8 mouse cellular contexts compared by ENCODE assay signal in the genomic region with DNA sequence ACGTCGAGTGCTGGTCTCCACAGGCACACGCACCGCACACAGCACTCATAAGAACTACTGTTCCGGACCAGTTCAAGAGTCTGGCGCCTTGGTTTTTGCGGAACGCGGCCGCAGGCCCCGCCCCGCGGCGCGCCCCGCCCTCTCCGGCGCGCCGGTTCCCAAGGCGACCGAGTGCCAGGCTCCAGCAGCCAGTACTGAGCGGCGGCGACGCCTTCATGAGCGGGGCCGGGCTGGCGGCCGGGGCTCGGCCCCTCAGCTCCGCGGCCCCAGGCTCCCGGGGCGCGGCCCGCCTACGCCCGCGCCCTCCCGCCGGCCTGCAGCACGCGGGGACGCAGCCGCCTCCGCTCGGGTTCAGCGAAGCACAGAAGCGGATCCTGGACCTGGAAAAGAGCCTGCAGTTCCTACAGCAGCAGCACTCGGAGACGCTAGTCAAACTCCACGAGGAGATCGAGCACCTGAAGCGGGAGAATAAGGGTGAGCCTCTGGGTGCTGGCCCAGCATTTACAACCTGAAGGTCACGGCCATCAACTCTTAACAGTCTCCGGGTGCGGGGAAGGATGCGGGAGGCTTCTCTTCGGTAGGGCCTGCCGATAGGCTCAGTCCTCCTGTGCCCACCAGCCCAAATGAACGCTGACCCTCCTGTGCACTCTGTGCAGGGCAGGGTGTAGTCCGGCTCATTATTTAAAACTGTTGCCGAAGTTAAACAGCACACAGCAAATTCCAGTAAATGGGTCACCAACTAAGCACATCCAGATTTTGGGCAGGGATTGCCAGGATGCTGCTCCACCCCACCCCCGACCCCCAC. TPM values are rescaled to one million over a fixed set of nuclear protein-coding genes. Genes with fewer than 3 reads are reported as not detected.
A peak's percentile ranks its signal among the peaks of the same experiment; 100 is the strongest.
DNase-seq lines count a peak whose midpoint lies in the region; ATAC-seq and TF ChIP-seq lines count a peak whose summit lies in the region.

TSS of gene Ccdc74a (plus strand) at position 161 of the 805 bp plus-strand sequence.

- H3K4me3 ChIP-seq in embryonic facial prominence, embryonic 11.5 days (ENCODE audit: low read depth, low read length) = peak within 1 kb of the TSS; percentile 58
- H3K4me3 ChIP-seq in intestine, postnatal 0 days (ENCODE audit: low read depth, low read length) = peak within 1 kb of the TSS; percentile 46
- H3K4me3 ChIP-seq in limb, embryonic 10.5 days = peak within 1 kb of the TSS; percentile 70
- H3K4me3 ChIP-seq in midbrain, embryonic 13.5 days (replicated peaks) = peak within 1 kb of the TSS; percentile 63
- peak within 1 kb of the TSS; percentile 56 for H3K4me3 ChIP-seq in small intestine, adult 2 months (ENCODE audit: low read depth, low read length)

- peak within 1 kb of the TSS; percentile 70 for H3K9ac ChIP-seq in embryonic facial prominence, embryonic 11.5 days (replicated peaks; ENCODE audit: low read length)
- peak within 1 kb of the TSS; percentile 37; the same call in 1 of the 2 replicates for H3K9ac ChIP-seq in intestine, postnatal 0 days (ENCODE audit: low read depth, low read length)
- peak within 1 kb of the TSS; percentile 79 for H3K9ac ChIP-seq in midbrain, embryonic 13.5 days (replicated peaks)

- no peak for TF ChIP-seq POLR2A in small intestine, adult 2 months (IDR thresholded peaks at IDR 0.05; ENCODE audit: low read depth, low read length)

- peak; percentile 94 for ATAC-seq in embryonic facial prominence, embryonic 11.5 days (replicated peaks; ENCODE audit: insufficient number of reproducible peaks, low FRiP score, low TSS enrichment, low read depth)
- ATAC-seq in granulocyte monocyte progenitor cell, adult 5-6 weeks (replicated peaks; ENCODE audit: poor library complexity, severe bottlenecking) = peak; percentile 90
- ATAC-seq in intestine, postnatal 0 days = peak; percentile 94
- ATAC-seq in midbrain, embryonic 13.5 days = peak; percentile 96

- peak within 1 kb of the TSS; percentile 91 for H3K4me2 ChIP-seq in embryonic facial prominence, embryonic 11.5 days (ENCODE audit: low read depth, low read length)
- H3K4me2 ChIP-seq in intestine, postnatal 0 days (replicated peaks; ENCODE audit: low read depth) = peak within 1 kb of the TSS; percentile 91
- peak within 1 kb of the TSS; percentile 87 for H3K4me2 ChIP-seq in midbrain, embryonic 13.5 days (replicated peaks)

- H3K27ac ChIP-seq in embryonic facial prominence, embryonic 11.5 days (replicated peaks; ENCODE audit: low read depth, low read length) = no peak within 1 kb of the TSS
- no peak within 1 kb of the TSS for H3K27ac ChIP-seq in intestine, postnatal 0 days (ENCODE audit: low read depth, low read length)
- H3K27ac ChIP-seq in limb, embryonic 10.5 days = peak within 1 kb of the TSS; percentile 84
- no peak within 1 kb of the TSS for H3K27ac ChIP-seq in midbrain, embryonic 13.5 days
- H3K27ac ChIP-seq in small intestine, adult 2 months (ENCODE audit: insufficient read depth, low read depth, low read length) = no peak within 1 kb of the TSS

- no peak for TF ChIP-seq CTCF in intestine, postnatal 0 days (IDR thresholded peaks at IDR 0.05; ENCODE audit: low read depth)
- no peak for TF ChIP-seq CTCF in small intestine, adult 2 months (IDR thresholded peaks at IDR 0.05; ENCODE audit: extremely low read depth, insufficient read length, insufficient replicate concordance, low read depth, low read length)

- no peaks in the 10 kb centered on the region for H3K27me3 ChIP-seq in embryonic facial prominence, embryonic 11.5 days (ENCODE audit: control insufficient read depth, insufficient read depth, low read length)
- no peaks in the 10 kb centered on the region for H3K27me3 ChIP-seq in intestine, postnatal 0 days (replicated peaks; ENCODE audit: control insufficient read depth, insufficient read depth, low read length)
- no peaks in the 10 kb centered on the region for H3K27me3 ChIP-seq in limb, embryonic 10.5 days (ENCODE audit: low read depth, poor library complexity, severe bottlenecking)
- no peaks in the 10 kb centered on the region for H3K27me3 ChIP-seq in midbrain, embryonic 13.5 days
- H3K27me3 ChIP-seq in small intestine, adult 2 months (ENCODE audit: control insufficient read depth, insufficient read depth, low read length) = no peaks in the 10 kb centered on the region

- no peaks in the 10 kb centered on the region; the same call in 1 of the 2 replicates for H3K4me1 ChIP-seq in embryonic facial prominence, embryonic 11.5 days (ENCODE audit: control insufficient read depth, insufficient read depth, low read length)
- peaks cover 4% of the 10 kb centered on the region; the same call in 1 of the 2 replicates for H3K4me1 ChIP-seq in intestine, postnatal 0 days (replicated peaks; ENCODE audit: control insufficient read depth, insufficient read depth, low read length)
- peaks cover 14% of the 10 kb centered on the region for H3K4me1 ChIP-seq in limb, embryonic 10.5 days
- H3K4me1 ChIP-seq in midbrain, embryonic 13.5 days (replicated peaks) = peaks cover 13% of the 10 kb centered on the region
- H3K4me1 ChIP-seq in small intestine, adult 2 months (ENCODE audit: control insufficient read depth, insufficient read depth, insufficient read length, low read length) = peaks cover 6% of the 10 kb centered on the region; the same call in 1 of the 2 replicates

- DNase-seq in 416B (ENCODE audit: low read depth) = peak; percentile 69
- DNase-seq in adrenal gland, postnatal 25 days = peak; percentile 87
- peak; percentile 89 for DNase-seq in embryonic facial prominence, embryonic 11.5 days (ENCODE audit: low spot score)
- DNase-seq in limb, embryonic 10.5 days (ENCODE audit: low spot score) = peak; percentile 89

- 3% methylated on average over 65 of the region's 65 CpGs for WGBS in embryonic facial prominence, embryonic 11.5 days
- WGBS in intestine, postnatal 0 days = 2% methylated on average over 65 of the region's 65 CpGs
- 3% methylated on average over 65 of the region's 65 CpGs for WGBS in limb, embryonic 10.5 days
- 2% methylated on average over 65 of the region's 65 CpGs for WGBS in midbrain, embryonic 13.5 days
- WGBS in small intestine, adult 2 months = 3% methylated on average over 65 of the region's 65 CpGs

- peaks cover 9% of the 10 kb centered on the region for H3K36me3 ChIP-seq in embryonic facial prominence, embryonic 11.5 days (replicated peaks; ENCODE audit: control insufficient read depth, insufficient read depth, low read depth, low read length)
- peaks cover 43% of the 10 kb centered on the region for H3K36me3 ChIP-seq in intestine, postnatal 0 days (ENCODE audit: control insufficient read depth, insufficient read depth)
- peaks cover 66% of the 10 kb centered on the region for H3K36me3 ChIP-seq in limb, embryonic 10.5 days
- peaks cover 47% of the 10 kb centered on the region for H3K36me3 ChIP-seq in midbrain, embryonic 13.5 days
- peaks cover 22% of the 10 kb centered on the region for H3K36me3 ChIP-seq in small intestine, adult 2 months (ENCODE audit: control insufficient read depth, insufficient read depth, low read length)

- no peaks in the 10 kb centered on the region for H3K9me3 ChIP-seq in embryonic facial prominence, embryonic 11.5 days (replicated peaks; ENCODE audit: control insufficient read depth, low read length)
- no peaks in the 10 kb centered on the region for H3K9me3 ChIP-seq in intestine, postnatal 0 days (ENCODE audit: control insufficient read depth)
- no peaks in the 10 kb centered on the region for H3K9me3 ChIP-seq in limb, embryonic 10.5 days (replicated peaks)
- H3K9me3 ChIP-seq in midbrain, embryonic 13.5 days = no peaks in the 10 kb centered on the region

RNA-seq across cellular contexts. Expression of gene Ccdc74a, which starts in this region (rescaled TPM):
- 2.5 and 3.7 TPM in 2 replicates for total RNA-seq in adrenal gland, postnatal 25 days (2021)
- polyA plus RNA-seq in embryonic facial prominence, embryonic 11.5 days (2014; fragmentation: Nextera tagmentation; extraction: Ambion mirVana) = 5.0 and 5.6 TPM in 2 replicates
- total RNA-seq in granulocyte monocyte progenitor cell, adult 5-6 weeks (2014; fragmentation: Nextera tagmentation) = not detected in 2 replicates
- not detected in 2 replicates for total RNA-seq in granulocyte monocyte progenitor cell, adult 5-6 weeks (2017)
- polyA plus RNA-seq in intestine, postnatal 0 days (2015; fragmentation: Nextera tagmentation; extraction: Ambion mirVana) = 8.0 and 9.4 TPM in 2 replicates
- polyA plus RNA-seq in limb, embryonic 10.5 days (2016; fragmentation: Nextera tagmentation; extraction: Ambion mirVana) = 6.0 and 8.7 TPM in 2 replicates
- 4.4 and 4.8 TPM in 2 replicates for polyA plus RNA-seq in midbrain, embryonic 13.5 days (2015; fragmentation: Nextera tagmentation; extraction: Ambion mirVana)
- 0.39 and 0.76 TPM in 2 replicates for polyA plus RNA-seq in small intestine, adult 2 months (2012; rRNA removed)

Comparison
In these comparisons a context has a peak if more than half of its experiments do, and no peak if none do; other contexts are left out.
1. Peak in ATAC-seq in granulocyte monocyte progenitor cell, adult 5-6 weeks; RNA of the gene not detected or under 1 TPM.